In genomic region chr13:83715971-83716615, GRCm38 (mm10) we compare ENCODE assay signal across 9 mouse cellular contexts.
A peak's percentile ranks its signal among the peaks of the same experiment; 100 is the strongest.
DNase-seq lines count a peak whose midpoint lies in the region; ATAC-seq lines count a peak whose summit lies in the region.
"Had no signal": no experiment of that assay in that cellular context is flagged by ENCODE, and none has a peak within 500 bp of the region (broad histone marks: within the 10 kb centered on the region; RNA-seq: fewer than 3 reads in every experiment).

No protein-coding gene starts in this region.

- 3% methylated on average over 27 of the region's 27 CpGs for WGBS in embryonic facial prominence, embryonic 13.5 days
- 3% methylated on average over 27 of the region's 27 CpGs for WGBS in limb, embryonic 10.5 days

- H3K9ac ChIP-seq in embryonic facial prominence, embryonic 13.5 days, result no peak overlapping the region
- H3K9ac ChIP-seq: limb, embryonic 15.5 days had no signal

- intact Hi-C loops in heart, postnatal 25 days (cut with DNase I), result loop anchor here (1.0 to 2.0 kb wide), 2 partner anchors 633 to 1042 kb away; no protein-coding TSS in a partner anchor

- H3K27me3 ChIP-seq in megakaryocyte, embryonic 14.5 days (replicated peaks), result peaks cover 90% of the 10 kb centered on the region
- peaks cover 99% of the 10 kb centered on the region for H3K27me3 ChIP-seq in embryonic facial prominence, embryonic 13.5 days
- H3K27me3 ChIP-seq in limb, embryonic 10.5 days (ENCODE audit: low read depth, poor library complexity, severe bottlenecking), result peaks cover 99% of the 10 kb centered on the region

- no peaks in the 10 kb centered on the region for H3K9me3 ChIP-seq in megakaryocyte, embryonic 14.5 days
- no peaks in the 10 kb centered on the region for H3K9me3 ChIP-seq in embryonic facial prominence, embryonic 13.5 days
- H3K9me3 ChIP-seq in limb, embryonic 10.5 days (replicated peaks), result no peaks in the 10 kb centered on the region
- H3K9me3 ChIP-seq: limb, embryonic 15.5 days had no signal

- H3K27ac ChIP-seq in embryonic facial prominence, embryonic 13.5 days, result no peak overlapping the region
- H3K27ac ChIP-seq in limb, embryonic 10.5 days, result no peak overlapping the region
- H3K27ac ChIP-seq: limb, embryonic 15.5 days had no signal

- ATAC-seq in megakaryocyte, adult 5-6 weeks (ENCODE audit: poor library complexity, severe bottlenecking), result no peak
- no peak for ATAC-seq in embryonic facial prominence, embryonic 13.5 days (ENCODE audit: insufficient number of reproducible peaks, insufficient read depth, low FRiP score, low TSS enrichment, low read depth)

- H3K36me3 ChIP-seq in megakaryocyte, embryonic 14.5 days (replicated peaks; ENCODE audit: low read length), result no peaks in the 10 kb centered on the region
- no peaks in the 10 kb centered on the region for H3K36me3 ChIP-seq in embryonic facial prominence, embryonic 13.5 days
- no peaks in the 10 kb centered on the region for H3K36me3 ChIP-seq in limb, embryonic 10.5 days
- H3K36me3 ChIP-seq: limb, embryonic 15.5 days had no signal

- peak; percentile 43 for DNase-seq in limb, embryonic 10.5 days (ENCODE audit: low spot score)
- DNase-seq in telencephalon, adult 2 months (ENCODE audit: low read depth, low spot score), result peak; percentile 4
- no peak for DNase-seq in c-Kit-positive CD71-positive TER-119-positive erythroid progenitor cells, embryonic 14.5 days (ENCODE audit: low spot score)
- DNase-seq in heart, postnatal 25 days (ENCODE audit: low spot score), result no peak
- DNase-seq in frontal cortex, postnatal 10 days (ENCODE audit: low spot score in 2 of 2), result no peak

- H3K4me1 ChIP-seq in megakaryocyte, embryonic 14.5 days, result peaks cover 43% of the 10 kb centered on the region
- peaks cover 10% of the 10 kb centered on the region for H3K4me1 ChIP-seq in embryonic facial prominence, embryonic 13.5 days
- H3K4me1 ChIP-seq in limb, embryonic 10.5 days, result peaks cover 14% of the 10 kb centered on the region

- H3K4me3 ChIP-seq in megakaryocyte, embryonic 14.5 days (replicated peaks), result peak overlapping the region; percentile 62
- H3K4me3 ChIP-seq in embryonic facial prominence, embryonic 13.5 days, result peak overlapping the region; percentile 12; the same call in 1 of the 2 replicates
- H3K4me3 ChIP-seq in limb, embryonic 10.5 days, result no peak overlapping the region

- H3K4me2 ChIP-seq in embryonic facial prominence, embryonic 13.5 days, result 0 out of 2 replicates have a peak overlapping the region, but pooled peaks have one; percentile 22

Comparison
In these comparisons a context has a peak if more than half of its experiments do, and no peak if none do; other contexts are left out.
1. DNase-seq: peak in limb, embryonic 10.5 days (single experiment) and telencephalon, adult 2 months (single experiment); none in c-Kit-positive CD71-positive TER-119-positive erythroid progenitor cells, embryonic 14.5 days (single experiment), heart, postnatal 25 days (single experiment) and frontal cortex, postnatal 10 days (0 of 2).